Mouse (Mus musculus) kidney, adult 2 months (tissue): Measurements from ENCODE around the gene Xlr5b. TPM values are rescaled to one million over a fixed set of nuclear protein-coding genes. Genes with fewer than 3 reads are reported as not detected.
"Not testable (repeated sequence)": the region's sequence is repeated elsewhere in the genome, so short reads cannot be mapped to it uniquely, and the experiment has no call there.

ENCODE experiments used
- DNase-seq: peaks from one replicate; pipeline ENCODE4 v3.0.0; 2021
- H3K27ac ChIP-seq: fragments of 200-500 bp; 2 replicates; pipeline ENCODE4 v1.5.1; 2012; ENCODE audit warnings: low read depth, low read length, control low read depth, inconsistent platforms; ENCODE audit not compliant: insufficient read depth
- H3K27me3 ChIP-seq: fragments of 200-500 bp; replicated peaks from 2 replicates; pipeline ENCODE4 v1.6.1; 2012; ENCODE audit warnings: mild to moderate bottlenecking, moderate library complexity, low read length, inconsistent platforms; ENCODE audit not compliant: control insufficient read depth, insufficient read depth
- H3K36me3 ChIP-seq: fragments of 200-500 bp; 2 replicates; pipeline ENCODE4 v1.6.1; 2012; ENCODE audit warnings: mild to moderate bottlenecking, moderate library complexity, low read length, inconsistent platforms; ENCODE audit not compliant: control insufficient read depth, insufficient read depth
- H3K4me1 ChIP-seq: fragments of 200-500 bp; 2 replicates; pipeline ENCODE4 v1.6.1; 2011; ENCODE audit warnings: low read length; ENCODE audit not compliant: control insufficient read depth, insufficient read depth
- H3K4me3 ChIP-seq: fragments of 200-500 bp; 2 replicates; pipeline ENCODE4 v1.5.1; 2011; ENCODE audit warnings: mild to moderate bottlenecking, low read depth, low read length, control low read depth; ENCODE audit not compliant: insufficient read depth
- WGBS: fragments of 180-500 bp; shearing (Covaris S2); methylation state at CpG from one replicate; pipeline ENCODE4 v1.1.7; 2018; 5-methylcytosine and 5-hydroxymethylcytosine counted together
- polyA plus RNA-seq: library from polyadenylated mRNA; depleted of rRNA; stranded (reverse); fragments of >200 nt; gene quantifications from 2 replicates; pipeline ENCODE4 v1.2.3, GENCODE M21; 2012; rRNA removed

The Xlr5b gene
- polyA plus RNA-seq = not detected in 2 replicates

GRCm38 (mm10) chrX:73148496-73148895 lies at the start of gene Xlr5b:
Xlr5b (plus strand) TSS chrX:73148796.
- not testable (repeated sequence) for H3K27me3 ChIP-seq, H3K36me3 ChIP-seq, H3K4me3 ChIP-seq, H3K27ac ChIP-seq, H3K4me1 ChIP-seq, DNase-seq
- no CpG with 5 or more reads among the region's 20 CpGs for WGBS

GRCm38 (mm10) chrX:73116747-73117146 lies 31.8 kb upstream of the Xlr5b start, which contains the start of gene Gm14685:
Gm14685 (plus strand) TSS chrX:73117047.
- not testable (repeated sequence) for H3K27ac ChIP-seq, H3K4me1 ChIP-seq, H3K27me3 ChIP-seq, H3K4me3 ChIP-seq, DNase-seq, H3K36me3 ChIP-seq
- WGBS = no CpG with 5 or more reads among the region's 7 CpGs

GRCm38 (mm10) chrX:73122859-73123829 lies 25.5 kb upstream of the Xlr5b start:
- not testable (repeated sequence) for H3K27me3 ChIP-seq, DNase-seq, H3K27ac ChIP-seq, H3K4me3 ChIP-seq, H3K4me1 ChIP-seq, H3K36me3 ChIP-seq
- WGBS = no CpG with 5 or more reads among the region's 12 CpGs

GRCm38 (mm10) chrX:73143218-73143618 lies 5.4 kb upstream of the Xlr5b start:
- H3K4me1 ChIP-seq, DNase-seq: not testable (repeated sequence)
- no CpG with 5 or more reads among the region's 7 CpGs for WGBS

GRCm38 (mm10) chrX:73149350-73149749 lies 754 bp downstream of the Xlr5b start, which contains the start of gene DXBay18:
DXBay18 (minus strand) TSS chrX:73149450.
- not testable (repeated sequence) for DNase-seq, H3K4me3 ChIP-seq, H3K4me1 ChIP-seq, H3K27me3 ChIP-seq, H3K36me3 ChIP-seq, H3K27ac ChIP-seq
- no CpG with 5 or more reads among the region's 7 CpGs for WGBS

More at GRCm38 (mm10) chrX:73143218-73143618, 5.4 kb upstream of the Xlr5b start:
- not testable (repeated sequence) for H3K27me3 ChIP-seq, H3K4me3 ChIP-seq, H3K27ac ChIP-seq, H3K36me3 ChIP-seq

GRCm38 (mm10) chrX:73176889-73177288 lies 28.3 kb downstream of the Xlr5b start, which contains the start of gene Spin2d:
Spin2d (minus strand) TSS chrX:73176989.
- WGBS = 60% methylated on average over 1 of the region's 15 CpGs
- not testable (repeated sequence) for H3K4me3 ChIP-seq, H3K36me3 ChIP-seq, DNase-seq, H3K27me3 ChIP-seq, H3K4me1 ChIP-seq, H3K27ac ChIP-seq

GRCm38 (mm10) chrX:73191934-73192333 lies 43.3 kb downstream of the Xlr5b start, which contains the start of gene Xlr3b:
Xlr3b (plus strand) TSS chrX:73192207.
- not testable (repeated sequence) for H3K4me1 ChIP-seq, H3K4me3 ChIP-seq, H3K27ac ChIP-seq, H3K27me3 ChIP-seq, H3K36me3 ChIP-seq
- WGBS = 89% methylated on average over 12 of the region's 12 CpGs
- DNase-seq = peak; percentile 67

Other genes starting within 250 kb of the Xlr5b start
- gene Cetn2, start 230.4 kb upstream of the Xlr5b start, polyA plus RNA-seq = 12.4 and 22.7 TPM in 2 replicates
- gene Nsdhl, start 230.2 kb upstream of the Xlr5b start, polyA plus RNA-seq = 43.7 and 45.7 TPM in 2 replicates
- 5.9 and 6.7 TPM in 2 replicates for gene Zfp185, start 161.5 kb upstream of the Xlr5b start, polyA plus RNA-seq
- not detected in 2 replicates for gene Pnma5, start 111.7 kb upstream of the Xlr5b start, polyA plus RNA-seq
- not detected in 2 replicates for gene Pnma3, start 84.0 kb upstream of the Xlr5b start, polyA plus RNA-seq
- gene Xlr4a, start 66.3 kb upstream of the Xlr5b start, polyA plus RNA-seq = 0.17 TPM in 1 of 2 replicates, not detected in the other
- gene Xlr3a, start 51.7 kb upstream of the Xlr5b start, polyA plus RNA-seq = 0.08 and 0.22 TPM in 2 replicates
- gene Gm14685, start 31.7 kb upstream of the Xlr5b start, polyA plus RNA-seq = 0.07 TPM in 1 of 2 replicates, not detected in the other
- gene DXBay18, start 654 bp downstream of the Xlr5b start, polyA plus RNA-seq = 0.16 TPM in 1 of 2 replicates, not detected in the other
- not detected in 2 replicates for gene Spin2d, start 28.2 kb downstream of the Xlr5b start, polyA plus RNA-seq
- 0.56 and 1.5 TPM in 2 replicates for gene Xlr3b, start 43.4 kb downstream of the Xlr5b start, polyA plus RNA-seq
- 0.38 TPM in 1 of 2 replicates, not detected in the other for gene Xlr4b, start 65.5 kb downstream of the Xlr5b start, polyA plus RNA-seq
- 7.6 and 9.9 TPM in 2 replicates for gene F8a, start 79.5 kb downstream of the Xlr5b start, polyA plus RNA-seq
- not detected in 2 replicates for gene Xlr4c, start 94.3 kb downstream of the Xlr5b start, polyA plus RNA-seq
- not detected in 2 replicates for gene Xlr3c, start 116.6 kb downstream of the Xlr5b start, polyA plus RNA-seq
- gene Xlr5a, start 144.2 kb downstream of the Xlr5b start, polyA plus RNA-seq = not detected in 2 replicates
- gene Xlr5c, start 144.2 kb downstream of the Xlr5b start, polyA plus RNA-seq = 0.11 TPM in 1 of 2 replicates, not detected in the other
- gene Gm45015, start 188.0 kb downstream of the Xlr5b start, polyA plus RNA-seq = not detected in 2 replicates
- 6.3 and 6.8 TPM in 2 replicates for gene Zfp275, start 193.8 kb downstream of the Xlr5b start, polyA plus RNA-seq
- 0.04 TPM in 1 of 2 replicates, not detected in the other for gene Gm18336, start 249.9 kb downstream of the Xlr5b start, polyA plus RNA-seq